10 mouse cellular contexts compared by ENCODE assay signal in genomic region chr2:161338953-161339326, GRCm38 (mm10).
DNase-seq lines count a peak whose midpoint lies in the region; ATAC-seq and TF ChIP-seq lines count a peak whose summit lies in the region.
"Had no signal": no experiment of that assay in that cellular context is flagged by ENCODE, and none has a peak within 500 bp of the region (broad histone marks: within the 10 kb centered on the region; RNA-seq: fewer than 3 reads in every experiment).

No protein-coding gene starts in this region.

- H3K9me3 ChIP-seq in intestine, postnatal 0 days (ENCODE audit: control insufficient read depth) = no peaks in the 10 kb centered on the region
- no peaks in the 10 kb centered on the region for H3K9me3 ChIP-seq in intestine, embryonic 16.5 days (ENCODE audit: control insufficient read depth, low read length)
- no peaks in the 10 kb centered on the region for H3K9me3 ChIP-seq in forebrain, embryonic 14.5 days (replicated peaks; ENCODE audit: control insufficient read depth, low read length)
- no peaks in the 10 kb centered on the region for H3K9me3 ChIP-seq in midbrain, embryonic 12.5 days
- H3K9me3 ChIP-seq: heart, embryonic 13.5 days had no signal

- DNase-seq in brain, adult 2 months (ENCODE audit: low read depth, low spot score) = peak; percentile 69
- no peak for DNase-seq in forebrain, embryonic 14.5 days (ENCODE audit: low spot score)
- no peak for DNase-seq in adrenal gland, adult (ENCODE audit: inconsistent age in 2 of 2, low spot score in 1 of 2)
- DNase-seq in cerebellum, postnatal 36 days = no peak

- no peak overlapping the region for H3K4me2 ChIP-seq in intestine, postnatal 0 days (replicated peaks; ENCODE audit: low read depth)
- H3K4me2 ChIP-seq in intestine, embryonic 16.5 days (ENCODE audit: low read depth, low read length) = no peak overlapping the region
- H3K4me2 ChIP-seq in forebrain, embryonic 14.5 days (ENCODE audit: low read length) = no peak overlapping the region; the same call in 1 of the 2 replicates
- peak overlapping the region; percentile 19 for H3K4me2 ChIP-seq in midbrain, embryonic 12.5 days (replicated peaks)
- H3K4me2 ChIP-seq: heart, embryonic 13.5 days had no signal

- H3K4me3 ChIP-seq in intestine, postnatal 0 days (ENCODE audit: low read depth, low read length) = no peak overlapping the region
- H3K4me3 ChIP-seq in intestine, embryonic 16.5 days (ENCODE audit: low read length) = no peak overlapping the region
- H3K4me3 ChIP-seq in forebrain, embryonic 14.5 days (ENCODE audit: low read depth, low read length) = no peak overlapping the region
- H3K4me3 ChIP-seq in midbrain, embryonic 12.5 days = no peak overlapping the region
- H3K4me3 ChIP-seq: heart, embryonic 13.5 days had no signal

- 23% methylated on average over 3 of the region's 3 CpGs for WGBS in intestine, postnatal 0 days
- 24% methylated on average over 3 of the region's 3 CpGs for WGBS in intestine, embryonic 16.5 days
- WGBS in forebrain, embryonic 14.5 days = 11% methylated on average over 3 of the region's 3 CpGs
- WGBS in midbrain, embryonic 12.5 days = 5% methylated on average over 3 of the region's 3 CpGs

- H3K4me1 ChIP-seq in intestine, postnatal 0 days (replicated peaks; ENCODE audit: control insufficient read depth, insufficient read depth, low read length) = no peaks in the 10 kb centered on the region
- peaks cover 6% of the 10 kb centered on the region; the same call in 1 of the 2 replicates for H3K4me1 ChIP-seq in intestine, embryonic 16.5 days (ENCODE audit: control insufficient read depth, insufficient read depth, low read length)
- peaks cover 38% of the 10 kb centered on the region for H3K4me1 ChIP-seq in forebrain, embryonic 14.5 days (ENCODE audit: control insufficient read depth, insufficient read depth, low read length)
- H3K4me1 ChIP-seq in midbrain, embryonic 12.5 days = peaks cover 45% of the 10 kb centered on the region

- no peaks in the 10 kb centered on the region for H3K36me3 ChIP-seq in intestine, postnatal 0 days (ENCODE audit: control insufficient read depth, insufficient read depth)
- H3K36me3 ChIP-seq in intestine, embryonic 16.5 days (ENCODE audit: control insufficient read depth, insufficient read depth, low read length) = no peaks in the 10 kb centered on the region
- H3K36me3 ChIP-seq in forebrain, embryonic 14.5 days (ENCODE audit: control insufficient read depth, insufficient read depth, low read length) = no peaks in the 10 kb centered on the region
- no peaks in the 10 kb centered on the region for H3K36me3 ChIP-seq in midbrain, embryonic 12.5 days
- H3K36me3 ChIP-seq: G1E; heart, embryonic 13.5 days had no signal

- H3K27ac ChIP-seq in intestine, postnatal 0 days (ENCODE audit: low read depth, low read length) = no peak overlapping the region
- no peak overlapping the region for H3K27ac ChIP-seq in intestine, embryonic 16.5 days (ENCODE audit: low read length)
- H3K27ac ChIP-seq in forebrain, embryonic 14.5 days (ENCODE audit: low read depth, low read length) = peak overlapping the region; percentile 70; the same call in 1 of the 2 replicates
- H3K27ac ChIP-seq in midbrain, embryonic 12.5 days (replicated peaks) = peak overlapping the region; percentile 77
- H3K27ac ChIP-seq: heart, embryonic 13.5 days had no signal

- no peak overlapping the region for H3K9ac ChIP-seq in intestine, postnatal 0 days (ENCODE audit: low read depth, low read length)
- H3K9ac ChIP-seq in intestine, embryonic 16.5 days (ENCODE audit: low read depth, low read length) = no peak overlapping the region
- 0 out of 2 replicates have a peak overlapping the region, but pooled peaks have one; percentile 13 for H3K9ac ChIP-seq in forebrain, embryonic 14.5 days (ENCODE audit: low read length)
- H3K9ac ChIP-seq in midbrain, embryonic 12.5 days (replicated peaks) = no peak overlapping the region
- H3K9ac ChIP-seq: heart, embryonic 13.5 days had no signal

- ATAC-seq in intestine, postnatal 0 days = no peak
- ATAC-seq in intestine, embryonic 16.5 days = no peak
- ATAC-seq in forebrain, embryonic 14.5 days = peak; percentile 8; the same call in 1 of the 2 replicates
- ATAC-seq in midbrain, embryonic 12.5 days (ENCODE audit: low FRiP score, low read depth) = no peak; the same call in 1 of the 2 replicates
- ATAC-seq in megakaryocyte progenitor cell, adult 5-6 weeks (replicated peaks; ENCODE audit: poor library complexity) = no peak

- H3K27me3 ChIP-seq in intestine, postnatal 0 days (replicated peaks; ENCODE audit: control insufficient read depth, insufficient read depth, low read length) = no peaks in the 10 kb centered on the region
- H3K27me3 ChIP-seq in intestine, embryonic 16.5 days (replicated peaks; ENCODE audit: control insufficient read depth, insufficient read depth, low read length) = no peaks in the 10 kb centered on the region
- no peaks in the 10 kb centered on the region for H3K27me3 ChIP-seq in forebrain, embryonic 14.5 days (replicated peaks; ENCODE audit: control insufficient read depth, insufficient read depth, low read length)
- peaks cover 53% of the 10 kb centered on the region for H3K27me3 ChIP-seq in midbrain, embryonic 12.5 days

- peak; percentile 39; the same call in 1 of the 2 replicates for TF ChIP-seq CTCF in intestine, postnatal 0 days (IDR thresholded peaks at IDR 0.05; ENCODE audit: low read depth)

Comparison
In these comparisons a context has a peak if more than half of its experiments do, and no peak if none do; other contexts are left out.
1. H3K27ac ChIP-seq: peak in forebrain, embryonic 14.5 days (single experiment) and midbrain, embryonic 12.5 days (single experiment); none in intestine, postnatal 0 days (single experiment) and intestine, embryonic 16.5 days (single experiment).